Mouse (Mus musculus) thymus, postnatal 10 days (tissue): ENCODE data around the gene Dnajc17.

Experiments
- DNase-seq, 2 experiments: peaks; one replicate each; pipeline ENCODE4 v3.0.0; 2021; ENCODE audit warnings: low spot score in 2 of 2

The Dnajc17 gene

DNA sequence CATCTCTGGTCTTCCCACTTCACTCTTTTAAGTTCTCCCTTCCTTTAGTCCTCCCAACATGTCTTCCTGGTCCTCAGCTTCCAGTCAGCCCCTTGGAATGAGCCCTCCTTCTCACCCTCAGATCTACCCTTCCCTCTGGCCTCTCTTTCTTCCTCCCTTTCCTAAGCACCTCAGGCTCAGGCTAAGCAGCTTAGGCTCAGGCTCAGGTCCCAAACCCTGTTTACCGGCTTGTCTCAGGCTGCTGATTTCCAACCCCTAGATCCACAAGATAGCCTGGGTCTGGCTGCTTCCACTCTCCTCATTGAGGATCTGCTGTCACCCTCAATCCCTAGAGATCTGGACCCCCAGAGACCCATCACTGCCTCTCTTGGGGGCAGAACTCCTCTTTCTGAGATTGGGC lies 10.5 kb downstream of the Dnajc17 start:
- no peak for DNase-seq

DNA sequence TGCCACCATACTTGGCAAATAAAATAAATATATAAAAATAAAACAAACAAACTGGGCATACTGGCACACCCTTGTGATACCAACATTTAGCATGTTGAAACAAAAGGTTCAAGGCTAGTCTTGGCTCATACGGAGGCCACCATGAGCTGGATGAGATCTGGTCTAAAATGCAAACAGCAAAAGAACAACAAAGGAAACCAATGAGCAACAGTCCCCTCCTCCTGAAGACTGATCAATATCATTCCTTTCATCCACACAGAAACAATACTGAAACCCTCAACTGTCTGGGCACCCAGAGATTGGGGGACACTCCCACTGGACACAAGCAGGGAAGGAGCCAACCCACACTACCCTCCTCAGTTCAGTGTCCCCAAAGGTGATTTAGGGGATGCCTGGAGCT lies 11.1 kb downstream of the Dnajc17 start:
- DNase-seq = no peak

DNA sequence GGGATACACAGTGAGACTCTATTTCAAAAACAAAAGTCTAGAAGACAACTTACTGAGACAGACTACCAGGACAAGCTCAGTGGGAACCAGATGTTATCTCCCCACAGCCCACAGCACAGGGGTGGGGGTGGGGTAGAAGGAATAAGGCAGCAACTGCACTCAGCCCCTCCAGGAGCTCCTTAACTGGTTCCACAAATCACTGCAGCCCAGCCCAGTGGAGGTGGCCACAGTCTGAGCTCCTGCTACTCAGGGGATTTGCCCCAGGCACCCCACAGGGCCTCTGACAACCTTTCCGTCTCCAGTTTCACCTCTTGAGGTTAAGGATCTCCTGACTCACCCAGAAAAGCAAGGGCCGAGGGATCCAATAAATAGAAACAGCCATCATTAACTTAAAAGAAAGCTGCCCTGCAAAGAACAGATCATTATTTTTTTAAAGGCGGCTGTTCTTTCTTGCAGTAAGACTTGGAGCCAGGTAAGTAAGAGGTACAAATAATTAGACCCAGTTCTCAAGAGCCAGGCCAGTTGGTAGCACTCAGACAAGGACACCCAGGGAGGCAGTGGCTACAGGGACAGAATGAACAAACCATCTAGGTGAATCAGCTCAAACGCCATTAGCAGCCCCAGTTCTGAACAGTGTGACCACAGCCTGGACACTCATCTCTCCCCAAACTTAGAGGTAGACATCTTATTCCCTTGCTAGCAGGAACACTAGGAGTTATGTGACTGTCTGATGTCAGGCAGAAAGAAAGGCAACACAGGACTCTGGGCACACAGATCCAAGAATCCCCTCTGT lies 12.1 kb downstream of the Dnajc17 start:
- no peak for DNase-seq

DNA sequence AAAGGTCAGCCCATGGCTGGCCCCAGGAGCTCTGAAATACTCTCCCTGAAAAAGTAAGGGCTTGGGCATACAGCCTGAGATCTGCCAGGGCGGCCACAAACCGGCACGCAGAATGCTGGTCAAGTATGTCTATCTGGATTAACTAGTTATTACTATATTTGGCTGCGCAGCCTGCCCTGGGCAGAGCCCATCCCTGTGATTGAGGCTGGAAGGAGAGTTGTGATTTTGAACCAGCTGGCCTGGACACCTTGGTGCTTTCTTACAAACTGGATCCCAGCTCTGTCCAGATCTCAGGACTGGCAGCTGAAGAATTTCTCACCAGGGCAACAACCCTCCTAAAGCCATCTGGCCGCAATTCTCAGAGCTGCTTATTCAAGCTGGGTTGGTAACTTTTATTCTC lies 14.5 kb downstream of the Dnajc17 start:
- no peak for DNase-seq

DNA sequence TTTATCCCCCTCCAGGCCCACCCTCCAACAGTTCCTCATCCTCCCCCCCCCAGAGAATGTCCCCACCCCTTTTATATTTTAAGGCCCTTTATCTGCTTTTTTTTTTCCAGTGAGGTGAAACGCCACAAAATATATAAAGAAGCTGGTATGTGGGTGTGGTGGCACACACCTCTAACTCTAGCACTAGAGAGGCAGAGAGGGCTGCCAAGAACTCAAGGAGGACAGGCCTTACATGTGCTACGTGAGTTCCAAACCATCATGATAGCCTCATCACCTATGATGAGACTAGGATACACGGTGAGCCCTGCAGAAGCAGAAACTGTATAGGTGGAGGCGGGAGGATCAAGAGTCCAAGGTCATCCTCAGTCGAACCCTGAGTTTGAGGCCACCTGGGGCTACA lies 17.6 kb downstream of the Dnajc17 start:
- no peak for DNase-seq

DNA sequence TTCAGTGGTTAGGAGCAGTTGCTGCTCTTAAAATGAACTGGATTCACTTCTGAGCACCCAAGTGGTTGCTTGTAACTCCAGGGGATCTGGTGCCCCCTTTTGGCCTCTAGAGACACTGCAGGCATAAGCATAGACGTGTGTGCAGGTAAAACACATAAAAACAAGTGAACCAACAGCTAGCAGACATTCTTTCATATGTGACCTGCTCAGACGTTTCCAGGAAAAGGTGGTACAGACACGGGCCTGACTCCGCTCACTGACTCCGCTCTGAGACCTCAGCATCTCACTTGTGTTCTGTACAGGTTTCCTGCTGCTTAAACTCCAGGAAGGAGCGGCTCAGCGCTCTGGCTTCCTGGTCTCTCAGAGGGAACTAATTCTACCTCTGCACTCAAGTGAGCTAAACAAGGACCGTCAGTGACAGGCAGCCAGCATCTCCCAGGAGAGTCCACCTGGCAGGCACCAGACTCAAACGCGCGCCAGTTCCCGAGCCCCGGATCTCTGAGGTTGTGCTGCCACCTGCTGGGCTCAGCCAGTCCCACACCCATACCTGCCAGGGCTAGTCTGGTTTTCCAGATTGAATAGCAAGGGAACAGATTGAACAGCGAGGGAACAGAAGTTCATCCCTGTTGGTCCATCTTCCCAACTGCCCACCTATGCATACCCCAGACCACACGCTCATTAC lies 19.4 kb downstream of the Dnajc17 start:
- DNase-seq = peak; percentile 64 to 85

DNA sequence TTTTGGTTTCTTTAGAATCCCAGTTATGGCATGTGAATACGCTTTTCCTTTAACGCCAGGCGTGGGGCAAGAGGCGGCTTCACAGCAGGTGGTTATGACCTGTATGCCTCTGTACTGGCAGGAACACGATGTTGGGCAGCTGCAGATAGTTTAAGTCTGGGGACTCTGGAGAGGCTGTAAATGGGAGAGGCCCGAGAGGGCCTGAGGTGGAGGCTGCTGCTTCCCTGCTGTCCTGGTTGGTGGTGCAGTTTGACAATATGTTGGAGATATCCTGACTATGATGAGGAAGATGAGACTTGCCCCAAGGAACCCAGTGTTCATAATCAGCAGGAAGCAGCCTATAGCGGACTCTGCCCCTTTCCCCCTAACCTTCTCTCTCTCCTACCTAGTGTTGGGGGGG lies 25.7 kb downstream of the Dnajc17 start:
- no peak for DNase-seq

DNA sequence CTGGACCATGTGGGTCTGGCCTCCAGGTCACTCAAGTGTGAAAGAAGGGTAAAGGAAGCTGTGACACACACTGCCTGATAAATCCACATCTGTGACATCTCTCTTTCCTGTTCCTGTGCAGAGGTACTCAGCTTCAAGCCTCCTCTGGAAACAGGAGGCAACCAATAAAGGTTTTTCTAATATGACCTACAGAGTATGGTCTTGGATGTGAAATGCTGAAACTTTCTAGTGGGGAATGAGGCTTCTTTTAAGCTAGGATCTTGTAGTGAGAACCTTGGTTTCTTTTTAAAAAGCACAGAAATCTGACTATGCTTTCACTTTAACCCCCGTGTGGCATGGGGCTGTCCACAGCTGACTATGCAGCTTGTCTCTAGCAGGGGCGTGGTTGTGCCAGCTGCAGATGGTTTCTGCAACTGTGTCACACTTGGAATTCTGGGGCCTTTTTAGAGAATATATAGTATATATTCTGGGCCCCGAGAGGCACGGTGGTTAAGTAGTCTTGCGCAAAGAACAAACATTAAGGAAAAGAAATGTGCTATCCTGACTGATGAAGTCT lies 31.1 kb downstream of the Dnajc17 start:
- DNase-seq = no peak

DNA sequence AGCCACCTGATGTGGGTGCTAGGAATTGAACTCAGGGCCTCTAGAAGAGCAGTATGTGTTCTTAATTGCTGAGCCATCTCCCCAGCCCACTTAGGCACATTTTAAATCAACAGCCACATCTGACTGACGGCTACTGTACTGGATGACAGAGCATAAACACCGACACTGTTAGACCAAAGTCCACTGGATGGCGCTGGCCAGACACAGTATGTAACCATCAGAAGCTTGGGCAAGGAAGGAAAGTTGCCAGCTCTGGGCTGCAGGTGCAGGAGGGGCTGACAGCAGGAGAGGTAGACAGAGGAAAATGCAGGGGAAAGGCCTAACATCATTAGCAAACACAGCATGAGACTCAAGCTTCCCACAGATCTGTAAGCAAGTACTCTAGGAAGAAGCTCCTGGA lies 31.8 kb downstream of the Dnajc17 start:
- DNase-seq = no peak

DNA sequence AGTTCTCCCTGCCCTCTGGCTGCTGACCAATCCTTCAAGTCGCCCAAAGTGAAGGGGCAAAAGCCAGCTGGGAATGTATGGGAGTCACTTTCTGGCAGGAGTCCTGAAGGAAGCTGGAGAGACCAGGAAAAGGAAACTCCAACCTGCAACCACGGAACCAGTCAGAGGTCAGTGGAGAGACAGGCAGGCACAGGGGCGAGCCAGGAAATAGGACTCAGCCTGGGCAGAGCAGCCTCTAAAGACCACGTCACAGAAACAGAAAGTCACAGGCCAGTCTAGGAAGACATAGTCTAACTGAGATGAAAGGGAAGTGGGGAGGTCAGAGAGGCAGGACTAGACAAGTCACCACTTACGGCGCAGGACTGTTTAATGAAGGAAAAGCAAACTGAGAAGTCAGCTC lies 33.0 kb downstream of the Dnajc17 start:
- no peak for DNase-seq

DNA sequence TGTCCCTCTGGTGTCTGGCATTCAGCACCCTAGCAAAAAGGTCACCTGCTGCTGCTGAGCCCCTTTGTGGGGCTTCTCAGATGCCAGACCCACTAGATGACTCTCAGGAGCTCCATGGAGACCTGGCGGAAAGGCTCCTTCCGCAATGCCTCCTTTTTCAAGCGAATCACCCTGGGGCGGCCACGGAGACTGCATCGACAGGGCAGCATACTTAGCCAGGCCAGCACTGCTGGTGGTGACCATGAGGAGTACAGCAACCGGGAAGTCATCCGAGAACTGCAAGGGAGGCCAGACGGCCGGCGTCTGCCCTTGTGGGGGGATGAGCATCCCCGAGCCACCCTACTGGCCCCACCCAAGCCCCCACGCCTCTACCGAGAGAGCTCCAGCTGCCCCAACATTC lies 33.7 kb downstream of the Dnajc17 start:
- no peak for DNase-seq

DNA sequence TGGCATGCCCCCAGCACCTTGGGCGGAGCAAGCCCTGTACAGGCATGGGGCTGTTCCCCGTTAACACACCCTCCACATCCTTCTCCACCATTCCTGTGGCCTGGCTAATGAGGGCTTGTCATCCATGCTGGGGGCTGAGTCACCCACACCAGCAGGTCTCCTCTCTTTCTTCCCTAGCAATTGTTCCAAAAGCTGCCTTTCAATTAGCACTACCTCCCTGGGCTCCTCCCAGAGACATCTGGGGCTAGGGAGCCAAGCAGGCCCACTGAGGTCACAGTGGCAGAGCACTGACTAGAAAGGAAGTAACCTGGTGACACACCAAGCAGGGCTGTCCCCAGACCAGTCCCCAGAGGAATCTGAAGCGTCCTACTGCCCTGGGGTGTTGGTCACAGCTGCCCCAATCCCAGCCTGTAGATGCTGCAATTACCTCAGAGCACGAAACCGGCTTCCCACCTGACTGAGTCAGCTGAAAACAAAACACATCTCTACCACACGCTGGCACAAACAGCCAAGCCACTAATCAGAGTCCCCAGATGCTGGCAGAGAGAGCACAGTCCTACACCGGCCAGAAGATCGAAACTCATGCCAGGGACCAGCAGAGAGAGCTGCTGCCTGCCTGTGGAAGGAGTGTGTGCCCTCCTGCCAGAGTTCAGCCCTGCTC lies 34.5 kb downstream of the Dnajc17 start, which contains the start of gene Gm14137:
Gm14137 (plus strand) TSS at position 519 of the 661 bp plus-strand sequence.
- DNase-seq = no peak

DNA sequence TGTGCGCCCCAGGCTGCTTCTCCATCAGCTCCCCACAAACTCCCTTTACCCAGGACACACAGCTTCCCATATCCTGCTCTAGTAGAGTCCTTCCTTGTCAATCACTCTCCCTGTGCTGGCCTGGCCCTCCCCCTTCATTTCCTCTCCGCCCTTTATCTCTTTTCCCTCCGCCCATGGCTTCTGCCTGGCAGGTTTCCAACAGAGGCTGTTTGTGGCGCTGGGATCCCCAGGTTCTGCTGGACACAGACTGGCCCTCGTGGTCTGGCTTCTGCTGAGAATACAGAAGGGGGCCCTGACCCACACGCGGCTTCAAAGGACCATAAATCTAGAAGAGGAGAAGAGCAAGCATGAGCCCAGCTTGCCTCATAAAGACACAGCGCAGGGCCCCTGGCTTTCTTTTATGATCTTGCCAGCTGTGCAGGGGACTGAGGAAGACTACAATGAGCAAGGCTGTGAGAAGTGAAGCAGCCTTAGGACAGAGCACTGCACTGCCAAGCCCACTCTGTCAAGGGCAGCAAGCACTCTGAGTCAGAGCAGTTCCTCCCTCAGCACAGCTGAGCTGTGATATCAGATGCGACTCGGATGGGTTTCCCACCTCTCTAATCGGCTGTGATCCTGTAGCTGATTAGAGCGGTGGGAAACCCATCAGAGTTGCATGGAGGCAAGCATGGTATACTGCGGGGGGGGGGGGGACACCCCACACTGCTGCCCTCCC lies 35.6 kb downstream of the Dnajc17 start:
- no peak for DNase-seq

DNA sequence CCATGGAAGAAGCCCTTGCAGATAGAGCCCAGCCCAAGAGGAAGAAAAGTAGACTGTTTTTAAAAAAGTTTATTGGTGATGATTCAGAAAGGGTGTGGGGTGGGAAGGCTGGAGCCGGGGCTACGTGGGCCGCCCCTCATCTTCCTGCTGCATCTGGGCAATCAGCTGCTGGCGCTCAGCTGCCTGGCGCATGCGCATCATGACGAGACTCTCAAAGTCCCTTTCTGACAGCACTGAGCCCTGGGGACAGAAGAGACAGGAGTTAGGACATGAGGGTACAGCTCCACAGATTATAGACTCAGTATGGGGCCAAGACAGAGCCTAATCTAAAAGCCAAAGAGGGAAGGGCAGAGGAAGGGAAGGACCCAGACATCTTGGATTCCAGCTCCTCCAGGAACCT lies 36.1 kb downstream of the Dnajc17 start:
- no peak for DNase-seq

DNA sequence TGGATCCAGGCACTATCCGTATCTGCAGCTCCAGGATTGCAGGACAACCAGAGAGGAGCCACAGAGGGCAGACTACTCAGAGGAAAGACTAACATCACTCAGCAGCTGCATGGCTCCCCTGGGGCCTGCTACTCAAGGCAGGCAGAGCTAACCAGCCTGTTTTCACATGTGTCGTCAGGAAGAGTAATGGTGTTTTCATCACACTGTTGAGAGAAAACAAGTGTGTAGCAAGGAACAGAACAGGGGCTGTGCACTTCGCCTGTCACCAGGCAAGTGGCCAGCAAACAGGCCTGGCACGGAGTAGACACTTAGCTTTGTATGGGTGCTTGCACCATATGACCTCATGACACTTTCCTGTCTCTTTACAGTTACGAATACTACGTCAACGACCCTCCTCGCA lies 37.0 kb downstream of the Dnajc17 start:
- DNase-seq = no peak

DNA sequence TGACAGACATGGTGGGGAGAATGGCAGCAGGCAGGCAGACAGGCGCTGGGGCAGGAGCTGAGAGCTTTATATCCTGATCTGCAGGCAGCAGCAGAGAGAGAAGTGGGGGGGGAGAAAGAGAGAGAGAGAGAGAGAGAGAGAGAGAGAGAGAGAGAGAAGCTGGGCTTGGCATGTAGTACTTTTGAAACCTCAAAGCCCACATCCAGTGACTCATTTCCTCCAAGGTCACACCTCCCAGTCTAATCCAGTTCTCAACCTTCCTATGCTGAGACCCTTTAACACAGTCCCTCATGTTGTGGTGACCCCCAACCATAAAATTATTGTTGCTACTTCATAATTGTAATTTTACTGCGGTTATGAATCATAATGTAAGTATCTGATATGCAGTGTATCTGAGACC lies 38.3 kb downstream of the Dnajc17 start:
- no peak for DNase-seq

DNA sequence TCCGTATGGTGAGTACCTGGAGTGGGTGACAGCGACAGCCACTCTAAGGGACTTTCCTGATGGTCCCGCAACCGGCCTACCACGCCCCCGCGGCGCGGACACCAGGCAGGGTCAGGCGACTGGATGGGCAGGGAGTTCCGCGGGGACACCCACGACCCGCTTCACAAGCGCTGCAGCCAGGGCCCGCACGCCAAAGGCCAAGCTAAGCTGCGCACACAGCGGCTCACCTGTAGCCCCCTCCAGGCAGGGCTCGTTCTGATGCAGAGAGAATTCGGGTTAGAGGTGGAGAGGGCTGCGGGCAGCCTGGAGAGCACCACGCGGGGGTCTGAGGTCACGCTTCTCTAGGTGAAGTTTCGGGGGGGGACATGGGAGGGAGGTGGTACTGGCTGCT lies 40.7 kb downstream of the Dnajc17 start:
- DNase-seq = no peak

DNA sequence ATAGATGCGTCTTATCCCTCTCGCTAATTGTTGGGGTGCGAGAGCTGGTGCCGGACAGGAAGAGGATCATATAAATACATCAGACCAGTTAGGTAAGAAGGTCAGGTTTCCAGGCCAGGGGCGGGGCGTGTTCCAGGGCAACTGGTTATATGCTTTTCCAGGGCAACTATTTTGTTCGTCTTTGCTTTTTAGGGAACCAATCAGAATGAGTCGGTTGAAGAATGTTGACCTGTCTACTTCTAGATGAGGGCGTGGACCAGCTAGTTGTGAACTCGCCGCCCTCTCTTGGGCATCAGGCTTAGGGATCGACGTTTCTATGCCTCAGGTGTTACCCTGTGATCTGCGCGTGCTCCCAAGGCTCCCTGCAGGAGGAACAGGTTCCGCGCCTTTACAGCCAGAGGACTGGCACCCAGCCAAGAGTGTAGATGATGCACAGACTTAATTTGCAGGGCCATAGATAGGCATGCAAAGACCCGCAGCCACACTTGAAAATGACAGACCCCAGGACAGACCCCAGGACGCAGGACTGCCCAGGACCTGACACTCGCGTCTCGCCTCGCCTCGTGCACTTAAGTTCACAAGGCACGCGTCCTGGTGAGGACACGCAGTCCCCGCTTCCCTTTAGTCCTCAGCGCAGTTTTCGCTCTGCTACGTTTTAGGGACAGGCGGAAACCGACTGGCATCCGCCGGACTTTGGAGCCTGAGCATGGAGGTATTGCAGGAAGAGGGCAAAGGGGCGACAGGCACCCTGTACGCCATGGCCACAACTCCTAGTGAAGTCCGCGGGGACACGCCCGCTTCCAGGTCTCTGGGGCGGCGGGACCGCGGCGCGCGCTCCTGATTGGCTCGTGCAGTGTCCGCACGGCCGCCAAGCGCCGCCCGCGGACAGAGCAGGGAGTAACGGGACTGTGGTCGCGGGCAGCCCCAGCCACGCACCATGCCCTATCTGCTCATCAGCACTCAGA lies 41.4 kb downstream of the Dnajc17 start, which contains the start of gene Gchfr:
Gchfr (plus strand) TSS at position 873 of the 965 bp plus-strand sequence.
- DNase-seq = no peak

DNA sequence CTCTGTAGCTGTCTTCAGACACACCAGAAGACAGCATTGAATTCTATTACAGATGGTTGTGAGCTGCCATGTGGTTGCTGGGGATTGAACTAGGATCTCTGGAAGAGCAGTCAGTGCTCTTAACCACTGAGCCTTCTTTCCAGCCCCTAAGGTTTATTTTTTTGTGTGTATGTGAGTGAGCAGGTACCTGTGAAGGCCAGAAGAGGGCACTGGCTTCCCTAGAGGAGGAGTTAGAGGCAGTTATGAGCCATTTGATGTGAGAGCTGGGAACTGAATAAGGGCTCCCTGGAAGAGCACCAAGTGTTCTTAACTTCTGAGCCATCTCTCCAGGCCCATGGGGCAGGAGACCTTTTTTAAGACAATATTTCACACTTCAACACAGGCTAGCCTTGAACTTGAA lies 43.2 kb downstream of the Dnajc17 start:
- no peak for DNase-seq

DNA sequence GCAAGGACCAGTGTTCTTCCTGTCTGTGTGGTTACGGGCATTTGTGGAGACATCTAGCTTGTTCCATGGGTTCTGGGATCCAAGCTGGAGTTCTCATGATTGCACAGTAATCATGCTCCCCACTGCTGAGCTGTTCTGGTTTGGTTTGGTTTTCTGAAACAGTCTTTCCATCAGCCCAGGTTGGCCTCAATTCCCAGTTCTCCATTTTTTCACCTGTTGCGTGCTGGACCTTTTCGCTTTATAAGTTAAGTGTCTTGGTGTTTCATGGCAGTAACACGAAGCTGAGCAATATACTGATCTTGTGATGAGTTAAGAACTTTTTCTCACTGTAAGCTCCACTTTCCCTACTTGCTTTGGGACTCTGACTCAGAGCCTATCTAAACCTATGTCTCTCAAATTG lies 44.6 kb downstream of the Dnajc17 start:
- DNase-seq = no peak

DNA sequence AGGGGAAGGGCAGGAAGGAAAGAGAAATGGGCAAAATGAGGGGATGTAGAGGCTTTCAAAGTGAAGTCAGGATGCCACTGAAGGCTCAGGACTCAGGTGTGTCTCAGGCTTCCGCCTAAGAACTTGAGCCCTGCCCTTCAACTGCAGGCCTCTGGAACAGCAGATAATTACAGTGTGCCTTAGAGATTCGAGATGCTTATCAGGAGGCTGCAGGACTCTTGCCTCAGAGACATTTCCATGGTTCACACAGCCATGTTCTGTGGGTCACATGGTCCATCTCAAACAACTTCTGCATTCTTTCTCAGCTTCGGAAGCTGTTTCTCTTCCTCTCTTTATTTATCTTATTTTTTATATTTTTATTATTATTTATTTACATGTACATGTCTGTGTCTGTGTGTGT lies 45.5 kb downstream of the Dnajc17 start:
- DNase-seq = no peak
